Mouse (Mus musculus) v-Abl transformed pro-B cells (cell line): ENCODE data around the gene Vax2.

Experiments
- in situ Hi-C, 2 experiments: fragments of 400-800 bp; cut with MboI; formaldehyde crosslinking; loops; one replicate each; pipeline ENCODE4 v1.15.1; 2025; ENCODE audit not compliant: unreplicated experiment in 2 of 2

Gene Vax2

DNA sequence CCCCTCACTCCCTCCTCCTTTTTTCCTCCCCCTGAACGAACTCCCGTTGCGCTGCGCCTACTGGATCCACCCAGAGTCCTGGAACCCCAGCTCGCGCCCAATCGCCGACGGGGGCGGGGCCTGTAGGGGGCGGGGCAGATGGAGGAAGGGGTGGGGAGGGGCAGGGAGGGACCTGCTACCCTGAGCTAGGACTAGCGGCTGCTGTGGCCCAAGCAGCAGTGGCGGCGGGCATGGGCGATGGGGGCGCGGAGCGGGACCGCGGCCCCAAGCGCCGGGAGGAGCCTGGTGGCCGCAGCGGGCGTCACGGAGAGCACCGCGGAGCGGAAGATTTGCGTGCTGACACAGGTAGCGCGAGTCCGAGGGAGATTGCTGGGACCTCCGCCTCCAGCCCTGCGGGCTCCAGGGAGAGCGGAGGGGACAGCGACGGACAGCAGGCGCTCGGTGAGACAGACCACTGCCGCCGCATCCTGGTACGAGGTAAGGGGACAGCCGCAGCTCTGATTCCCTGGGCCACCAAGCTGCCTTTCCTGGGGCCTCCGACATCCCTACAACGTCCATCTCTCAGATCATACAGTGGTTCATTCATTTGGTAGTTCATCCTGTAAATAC is at the start of gene Vax2:
Vax2 (plus strand) TSS at position 198 of the 609 bp plus-strand sequence.
- in situ Hi-C loops: no loop called here

DNA sequence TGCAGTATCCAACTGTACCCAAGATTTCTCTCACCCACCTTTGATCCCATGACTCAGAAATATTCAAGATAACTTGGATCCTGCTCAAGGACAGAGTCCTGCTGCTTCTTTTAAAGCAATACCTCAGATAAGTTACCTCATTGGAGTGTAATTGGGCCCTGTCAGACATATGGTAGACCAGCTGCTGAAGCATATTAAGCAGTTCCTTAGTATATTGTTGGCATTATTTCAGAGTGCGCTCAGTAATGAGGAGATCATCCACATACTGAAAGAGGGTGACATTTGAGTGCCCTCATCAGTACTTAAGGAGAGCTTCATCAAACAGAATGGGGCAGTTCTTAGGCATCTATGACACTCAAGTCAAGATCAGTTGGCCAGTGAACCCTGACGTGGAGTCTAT is 46.1 kb upstream of the Vax2 start:
- in situ Hi-C loops: no loop called here

DNA sequence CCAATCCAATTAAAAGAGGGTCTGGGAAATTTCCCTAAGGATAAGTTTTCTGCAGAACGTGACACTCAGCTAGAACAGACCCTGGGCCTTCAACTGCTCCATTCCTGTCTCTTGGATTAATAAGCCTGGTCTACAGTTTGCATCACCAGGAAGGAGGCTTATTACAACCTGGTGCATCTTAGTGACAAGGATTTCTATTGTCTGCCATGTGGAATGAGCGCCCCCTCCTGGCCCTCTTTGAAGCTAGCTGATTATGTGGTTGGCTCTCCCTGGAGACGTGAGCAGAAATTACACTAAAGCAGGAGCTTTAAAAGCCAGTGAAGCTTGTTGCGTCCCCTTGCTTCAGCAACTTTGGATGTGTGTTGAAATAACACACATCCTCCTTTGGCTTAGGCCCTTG is 37.7 kb upstream of the Vax2 start:
- in situ Hi-C loops: loop anchor here in 1 of 2 experiments (5.0 kb wide), 2 partner anchors 91 to 321 kb away; no protein-coding TSS in a partner anchor

DNA sequence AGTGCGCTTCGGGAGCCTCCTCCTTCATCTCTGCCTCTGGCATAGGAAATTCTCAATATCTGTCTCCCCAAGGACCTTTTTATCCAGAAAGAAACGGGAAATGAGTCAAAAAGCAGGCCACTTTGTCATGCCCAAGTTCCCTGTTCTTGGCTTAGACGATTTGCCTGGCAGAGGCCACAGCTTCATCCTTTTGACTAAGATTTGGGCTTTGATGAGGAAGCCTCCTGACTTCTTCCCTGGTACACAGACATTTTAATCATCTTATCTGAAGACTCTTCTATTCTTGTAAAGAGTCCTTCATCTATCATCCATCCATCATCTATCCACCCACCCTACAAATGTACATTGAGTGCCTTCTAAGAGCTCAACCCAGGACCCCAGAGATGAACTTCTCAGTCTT is 33.3 kb upstream of the Vax2 start, which contains the start of gene Cd207:
Cd207 (minus strand) TSS at position 101 of the 400 bp plus-strand sequence.
- in situ Hi-C loops: loop anchor here in 1 of 2 experiments (5.0 to 25.0 kb wide), 3 partner anchors 95 to 1235 kb away; no protein-coding TSS in a partner anchor

DNA sequence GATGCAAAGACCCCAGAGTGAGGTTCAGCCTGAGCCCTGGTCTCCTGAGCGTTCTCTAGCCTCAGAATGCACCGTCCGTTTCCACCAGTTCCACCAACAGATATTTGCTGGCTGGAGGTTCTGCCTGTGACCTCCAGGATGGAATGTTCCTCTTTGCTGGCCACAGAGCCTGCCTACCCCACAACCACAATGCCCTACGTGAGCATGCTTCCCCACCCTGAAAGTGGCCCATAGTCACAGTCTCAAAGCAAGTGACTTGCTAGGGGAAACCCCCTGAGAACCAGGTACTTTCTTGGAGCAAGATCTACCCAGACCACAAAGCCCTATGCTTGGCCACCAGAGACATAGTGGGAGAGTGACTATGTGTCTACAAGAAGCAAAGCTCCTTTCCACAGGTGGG is 21.7 kb upstream of the Vax2 start:
- in situ Hi-C loops: loop anchor here in 1 of 2 experiments (5.0 to 25.0 kb wide), 2 partner anchors 63 to 1223 kb away; no protein-coding TSS in a partner anchor

DNA sequence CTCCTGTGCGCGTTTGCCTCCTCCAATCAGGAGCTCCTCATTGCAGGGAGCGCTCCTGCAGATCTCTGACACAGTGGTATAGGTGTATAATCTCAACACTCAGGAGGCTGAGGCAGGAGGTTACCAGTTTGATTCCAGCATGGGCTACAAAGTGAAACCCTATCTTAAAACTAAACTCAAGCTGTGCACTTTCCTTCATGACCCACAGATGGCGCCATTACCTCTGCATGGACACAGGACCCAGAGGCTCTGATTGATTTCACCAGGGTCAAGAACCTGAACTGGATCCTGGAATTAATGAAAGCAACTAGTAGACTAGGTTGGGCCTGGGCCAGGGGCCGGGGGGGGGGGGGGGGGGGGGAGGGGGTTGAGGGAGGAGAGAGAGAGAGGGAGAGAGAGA is 20.8 kb upstream of the Vax2 start:
- in situ Hi-C loops: loop anchor here (5.0 to 25.0 kb wide), 5 partner anchors 42 to 1222 kb away; partner anchors contain the start of gene Tex261 (in 1 of the 2)

DNA sequence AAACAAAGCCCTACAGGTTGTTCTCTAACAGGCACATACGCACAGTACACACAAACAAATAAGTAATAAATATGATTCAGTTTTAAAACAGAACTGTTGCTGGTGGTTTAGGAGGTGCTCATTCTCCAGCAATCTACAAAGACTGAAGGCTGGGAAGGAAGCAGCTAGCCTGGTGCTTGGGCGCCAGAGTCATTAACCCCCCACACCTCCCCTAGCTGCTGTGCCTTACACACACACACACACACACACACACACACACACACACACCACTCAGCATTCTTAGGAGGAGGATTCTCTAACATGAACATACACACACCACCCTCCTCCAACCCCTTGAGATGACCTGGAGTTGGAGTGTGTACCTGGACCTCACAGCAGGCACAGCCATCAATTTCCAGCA is 20.1 kb upstream of the Vax2 start:
- in situ Hi-C loops: loop anchor here (5.0 to 25.0 kb wide), 5 partner anchors 41 to 1221 kb away; partner anchors contain the start of gene Tex261 (in 1 of the 2)

DNA sequence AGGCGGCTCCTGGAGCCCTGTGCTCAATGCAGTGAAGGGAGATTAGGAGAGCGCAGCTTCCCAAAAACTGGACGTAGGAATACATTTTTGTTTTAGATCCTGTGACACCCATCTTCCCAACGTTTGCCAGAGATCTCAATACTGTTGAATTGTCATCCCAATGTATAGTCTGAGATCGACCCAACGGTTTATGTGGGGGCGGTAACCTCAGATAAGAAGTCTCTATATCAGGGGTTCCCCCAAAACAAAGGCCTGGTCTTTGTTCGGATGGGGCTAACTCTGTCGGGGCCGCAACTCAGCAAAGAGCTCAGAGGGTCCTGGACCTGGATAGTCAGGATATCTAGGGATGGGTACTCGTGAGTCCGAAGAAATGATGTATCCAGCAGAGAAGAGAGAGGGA is 18.1 kb upstream of the Vax2 start:
- in situ Hi-C loops: loop anchor here (5.0 to 25.0 kb wide), 5 partner anchors 39 to 1219 kb away; partner anchors contain the start of gene Tex261 (in 1 of the 2)

DNA sequence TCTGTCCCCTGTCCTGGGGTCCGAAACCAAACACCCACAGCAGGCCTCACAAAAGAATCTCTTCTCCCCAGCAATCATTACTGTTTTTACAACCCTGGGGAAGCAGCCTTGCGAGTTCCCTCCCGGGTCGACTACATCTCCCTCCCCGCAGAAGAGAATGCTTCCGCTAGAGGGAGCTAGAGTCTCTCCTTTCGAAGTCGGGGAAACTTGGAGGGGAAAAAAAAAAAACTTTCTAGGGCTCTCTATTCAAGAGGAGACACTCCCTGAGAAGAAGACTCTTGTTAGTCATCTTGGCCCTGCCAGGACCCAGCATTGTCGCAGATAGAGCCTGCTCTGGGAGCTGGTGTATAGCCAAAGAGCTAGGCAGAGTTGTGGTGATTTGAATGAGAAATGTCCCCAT is 17.2 kb upstream of the Vax2 start:
- in situ Hi-C loops: loop anchor here (5.0 to 25.0 kb wide), 5 partner anchors 38 to 1218 kb away; partner anchors contain the start of gene Tex261 (in 1 of the 2)

DNA sequence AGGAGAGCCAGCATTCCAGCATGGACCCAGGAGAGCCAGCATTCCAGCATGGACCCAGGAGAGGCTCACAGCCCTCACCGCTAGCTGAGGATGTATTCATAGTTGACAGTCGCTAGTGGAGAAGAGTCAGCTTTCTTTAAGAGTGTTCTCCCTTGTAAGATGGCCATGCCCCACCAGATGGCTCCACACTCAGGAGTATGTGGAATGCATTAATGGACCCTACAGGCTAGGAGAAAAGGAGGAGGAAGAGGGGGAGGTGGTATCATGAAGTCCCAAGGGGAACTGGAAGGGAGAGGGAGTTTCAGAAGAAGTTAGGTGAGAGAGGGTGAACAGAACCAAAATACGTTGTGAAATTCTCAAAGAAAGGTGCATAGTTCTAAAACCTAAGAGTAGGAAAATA is 15.3 kb upstream of the Vax2 start:
- in situ Hi-C loops: loop anchor here in 1 of 2 experiments (25.0 kb wide), 1 partner anchor 1217 kb away; no protein-coding TSS in a partner anchor

DNA sequence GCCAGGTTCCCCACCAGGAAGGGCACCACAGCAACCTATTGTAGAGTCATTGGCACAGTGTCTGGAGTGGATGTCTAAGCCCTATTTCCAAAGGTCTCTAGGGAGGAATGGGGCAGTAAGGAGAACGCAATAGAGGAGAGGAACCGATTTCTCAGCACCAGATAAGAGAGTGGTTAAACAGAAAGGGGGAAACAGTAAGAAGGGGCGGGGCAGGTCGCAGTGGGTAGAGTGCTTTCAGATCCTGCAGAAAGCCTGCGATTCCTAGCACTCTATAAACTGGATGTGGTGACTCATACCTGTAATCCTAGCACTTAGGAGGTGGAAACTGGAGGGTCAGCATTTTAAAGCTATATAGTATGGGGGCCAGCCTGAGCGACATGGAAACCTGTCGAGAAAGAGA is 14.4 kb upstream of the Vax2 start:
- in situ Hi-C loops: loop anchor here in 1 of 2 experiments (25.0 kb wide), 1 partner anchor 1216 kb away; no protein-coding TSS in a partner anchor

DNA sequence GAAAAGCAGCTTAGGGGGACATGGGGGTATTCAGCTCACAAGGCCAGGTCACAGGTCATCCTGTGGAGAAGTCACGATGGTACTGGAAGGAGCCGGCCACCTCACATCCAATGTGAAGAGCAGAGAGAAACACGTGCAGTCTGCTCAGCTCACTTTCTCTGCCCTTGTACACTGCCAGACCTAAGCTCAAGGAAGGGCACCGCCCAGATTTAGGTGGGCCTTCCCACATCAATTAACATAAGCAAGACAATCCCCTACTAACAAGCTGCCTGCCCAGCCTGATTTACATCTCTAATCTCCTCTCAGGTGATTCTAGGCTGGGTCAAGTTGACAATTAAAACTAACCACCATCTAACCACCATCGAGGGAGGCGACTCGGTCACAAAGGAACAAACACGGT is 13.1 kb upstream of the Vax2 start:
- in situ Hi-C loops: loop anchor here in 1 of 2 experiments (25.0 kb wide), 1 partner anchor 1214 kb away; no protein-coding TSS in a partner anchor

DNA sequence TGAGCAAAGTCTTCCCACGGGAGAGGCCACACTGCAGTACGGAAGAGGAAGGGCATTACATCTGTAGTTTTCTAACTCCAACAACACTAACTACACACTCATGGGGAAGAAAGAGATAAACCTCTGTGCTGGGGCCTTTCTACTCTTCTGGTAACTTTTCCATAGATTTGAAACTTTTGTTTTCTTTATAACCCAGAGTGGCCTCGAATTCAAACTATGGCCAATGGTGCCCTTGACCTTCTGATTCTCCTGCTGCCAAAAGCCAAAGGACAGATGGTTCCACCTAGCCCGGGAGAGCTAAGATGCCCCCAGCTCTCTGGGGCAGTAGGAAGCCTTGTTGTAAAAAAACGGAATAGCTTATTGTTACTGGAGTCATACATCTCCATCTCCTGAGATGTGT is 11.1 kb upstream of the Vax2 start:
- in situ Hi-C loops: loop anchor here in 1 of 2 experiments (25.0 kb wide), 1 partner anchor 1212 kb away; no protein-coding TSS in a partner anchor

DNA sequence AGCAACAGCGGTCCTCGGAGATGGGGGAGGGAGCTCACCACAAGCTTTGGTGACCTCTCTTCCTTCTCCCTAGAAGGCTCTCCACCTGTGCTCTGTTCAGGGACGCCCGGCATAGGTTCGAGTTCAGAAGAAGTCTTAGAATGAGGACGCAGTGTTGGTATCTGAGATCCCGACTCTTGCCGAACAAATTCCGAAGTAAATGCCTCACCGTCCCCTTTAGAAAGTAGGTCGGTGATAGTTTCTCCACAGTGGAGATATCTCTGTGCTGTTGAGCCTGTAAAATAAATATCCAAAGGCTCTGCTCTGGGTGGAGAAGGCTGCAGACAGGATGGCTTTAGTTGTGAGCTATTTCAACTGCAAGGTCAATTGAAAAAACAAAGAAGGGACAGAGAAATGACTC is 10.1 kb upstream of the Vax2 start:
- in situ Hi-C loops: no loop called here

DNA sequence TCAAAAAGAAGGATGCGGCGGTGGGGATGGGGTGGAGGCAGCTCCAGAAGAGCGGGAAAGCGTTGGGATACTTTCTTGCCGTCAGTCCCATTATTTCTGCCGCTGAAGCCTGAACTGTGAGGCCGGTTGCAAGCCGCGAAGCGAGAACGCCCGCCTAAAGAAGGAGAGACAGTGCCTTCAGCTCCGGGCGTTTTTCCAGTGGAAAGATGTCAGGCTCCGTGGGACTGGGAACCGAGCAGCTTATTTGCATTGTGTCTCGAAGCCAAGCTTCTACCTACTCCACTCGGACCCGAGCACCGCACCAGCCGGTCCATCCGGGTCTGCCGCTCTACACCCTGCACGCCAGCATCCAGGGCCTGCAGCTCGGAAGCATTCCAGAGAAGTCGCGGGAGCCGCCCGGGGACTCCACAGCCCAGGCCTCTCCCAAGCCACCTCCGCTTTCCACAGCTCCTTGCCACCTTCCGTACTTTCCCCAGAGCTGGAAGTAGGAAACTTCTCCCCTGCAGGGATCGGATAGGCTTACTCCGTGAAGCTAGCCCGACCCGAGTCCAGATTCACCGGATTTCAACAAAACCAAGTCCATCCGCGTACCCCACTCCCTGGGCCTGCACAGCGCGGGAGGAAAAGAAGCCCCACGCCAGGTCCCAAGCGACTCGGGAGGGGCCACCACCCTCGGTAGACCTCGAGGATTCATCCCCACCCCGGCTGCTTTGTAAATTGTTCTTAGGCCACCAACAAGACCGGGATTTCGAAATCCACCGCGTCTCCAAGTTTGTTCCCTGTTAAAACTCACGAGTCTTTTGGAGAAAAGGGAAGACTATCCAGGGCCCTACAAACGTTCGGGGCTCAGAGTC is 8.7 kb upstream of the Vax2 start:
- in situ Hi-C loops: no loop called here

DNA sequence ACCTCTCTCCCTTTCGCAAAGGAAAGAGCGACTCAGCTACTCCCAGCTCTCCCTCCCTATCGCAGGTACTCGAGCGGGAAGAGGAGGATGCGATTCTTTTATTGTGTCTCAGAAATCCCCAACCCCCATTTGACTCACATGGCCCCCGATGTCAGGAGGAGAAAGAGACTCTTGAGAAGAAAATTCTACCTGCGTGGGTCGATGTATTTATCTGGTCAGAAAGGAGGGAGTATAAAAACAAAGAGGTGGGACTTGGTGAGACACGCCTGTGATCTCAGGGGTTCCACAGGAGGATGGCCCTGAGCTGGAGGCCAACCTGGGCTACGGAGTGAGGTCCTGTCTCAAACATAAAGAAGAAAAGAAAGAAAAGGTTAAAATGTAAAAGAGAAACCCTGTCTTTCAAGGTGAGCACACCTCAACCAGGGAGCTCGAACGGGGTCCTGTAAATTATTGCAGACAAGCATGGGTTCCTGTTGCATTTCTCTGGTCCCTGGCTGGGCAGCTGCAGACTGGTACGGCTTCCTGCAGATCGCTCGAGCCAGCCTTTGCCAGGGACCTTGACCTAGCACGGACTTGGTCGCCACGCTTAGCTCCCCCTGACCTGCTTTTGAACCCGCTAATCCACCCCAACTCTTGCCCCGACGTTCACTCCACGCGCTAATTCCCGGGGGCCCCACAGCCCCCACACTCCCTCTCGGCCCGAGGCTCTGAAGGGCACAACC is 7.9 kb upstream of the Vax2 start:
- in situ Hi-C loops: no loop called here

DNA sequence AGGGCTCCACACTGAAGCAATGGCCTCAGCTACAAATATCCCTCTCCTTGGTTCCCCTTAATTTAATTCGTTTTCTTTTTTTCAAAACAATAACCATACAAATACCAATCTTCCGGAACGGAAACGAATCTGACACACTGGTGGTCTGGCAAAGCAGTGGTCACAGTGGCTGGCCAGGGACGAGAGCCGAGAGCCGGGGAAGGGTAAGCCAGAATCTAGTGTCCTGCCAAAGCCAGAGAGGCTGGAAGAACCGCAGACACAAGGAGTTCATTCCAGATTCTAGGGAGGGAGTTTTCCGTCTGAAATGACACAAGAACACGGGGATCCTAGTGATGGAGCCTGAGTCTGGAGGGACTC is 7.4 kb upstream of the Vax2 start:
- in situ Hi-C loops: no loop called here

DNA sequence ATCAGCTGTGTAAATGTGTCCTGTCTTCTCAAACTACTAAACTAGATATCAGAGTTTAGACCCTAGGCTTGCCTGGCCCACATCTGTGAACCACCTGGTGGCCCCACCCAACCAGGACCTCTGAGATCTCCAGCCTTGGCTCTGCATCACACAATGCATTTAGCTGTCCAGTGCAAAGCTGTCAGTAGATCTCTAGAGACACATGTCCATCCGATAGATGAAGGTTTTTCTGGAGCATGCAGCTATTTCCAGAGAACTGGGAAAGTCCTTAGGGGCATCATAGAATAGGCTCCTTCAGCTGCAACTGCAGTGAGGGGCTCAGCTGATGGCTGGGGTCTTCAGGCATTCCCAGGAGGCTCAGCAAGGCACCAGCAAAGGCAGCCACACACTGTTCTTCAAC is 6.8 kb upstream of the Vax2 start:
- in situ Hi-C loops: no loop called here

DNA sequence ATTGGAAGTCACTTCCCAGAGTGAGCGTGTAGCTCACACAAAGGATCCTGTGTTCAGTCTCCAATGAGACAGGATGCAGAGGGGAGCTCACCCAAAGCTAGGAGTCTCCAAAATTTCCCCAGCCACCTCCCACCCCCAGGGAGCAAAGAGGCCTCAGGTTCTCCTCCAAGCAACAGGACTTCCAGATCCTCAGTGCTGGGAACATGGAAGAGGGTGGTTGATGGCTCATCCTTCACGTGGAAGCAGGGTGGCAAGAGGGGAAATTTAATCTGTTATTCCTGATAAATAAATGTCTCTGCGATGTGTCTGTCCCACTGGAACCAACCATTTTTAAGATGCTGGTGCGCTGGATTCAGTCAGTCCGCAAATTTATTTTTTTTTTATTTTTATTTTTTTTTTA is 6.4 kb upstream of the Vax2 start:
- in situ Hi-C loops: no loop called here

DNA sequence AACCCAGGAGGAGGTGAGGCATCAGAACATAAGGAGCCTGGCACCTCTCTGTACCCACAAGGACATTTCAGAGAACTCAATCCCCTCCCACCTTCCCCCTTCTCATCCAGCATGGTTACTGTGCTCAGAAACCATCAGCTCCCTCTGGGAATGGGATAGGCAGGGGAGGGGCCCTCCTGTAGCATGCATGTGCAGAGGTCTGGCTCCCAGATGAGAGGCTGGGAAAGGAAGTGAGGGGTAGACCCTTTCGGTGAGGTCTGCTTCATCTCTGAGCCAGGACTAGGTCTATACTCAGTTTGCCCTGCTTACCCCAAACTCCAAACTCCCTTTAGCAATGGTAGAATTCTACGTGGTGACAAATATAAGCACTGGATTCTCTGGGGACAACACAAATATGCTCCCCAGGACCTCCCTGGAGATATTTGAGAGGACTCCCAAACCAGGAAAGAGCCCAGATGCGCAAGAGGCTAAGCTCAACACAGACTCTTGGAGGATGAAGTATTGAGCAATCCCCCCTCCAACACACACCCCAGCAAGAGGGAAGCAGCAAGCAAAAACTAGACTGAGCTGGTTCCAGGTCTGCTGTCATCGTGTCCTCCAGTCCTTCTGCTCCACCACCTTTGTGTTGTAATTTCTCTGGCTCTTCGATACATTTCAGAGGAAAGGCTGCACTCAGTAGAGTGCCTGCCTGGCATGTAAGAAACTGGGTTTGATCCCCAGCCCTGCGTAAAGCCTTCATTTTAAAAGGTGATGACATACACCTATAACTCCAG is 3.1 kb upstream of the Vax2 start:
- in situ Hi-C loops: no loop called here
